Mouse (Mus musculus): Measurements from ENCODE around the gene Erc1.

DNA sequence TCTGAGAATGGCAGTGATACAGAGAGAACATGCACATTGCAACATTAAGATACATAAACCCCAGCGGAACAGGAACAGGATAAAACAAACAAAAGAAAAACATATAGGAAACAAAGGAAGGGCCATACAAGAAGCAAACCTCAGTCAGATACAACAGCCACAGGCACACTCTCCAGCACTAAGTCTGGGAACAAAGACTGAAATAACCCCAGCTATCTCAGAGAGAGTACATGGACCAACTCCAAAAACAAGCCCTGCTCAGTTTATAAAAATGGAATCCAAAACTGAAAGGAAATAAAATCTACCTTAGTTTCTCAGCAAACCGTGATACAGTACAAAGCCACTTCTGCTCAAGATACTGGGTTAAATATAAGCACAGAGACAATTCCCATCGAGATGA lies 107.4 kb downstream of the Erc1 start:
- TF ChIP-seq POLR2A (IDR thresholded peaks at IDR 0.05; ENCODE audit: borderline replicate concordance, extremely low read depth, low read depth, low read length) (no peak), CTCF (IDR thresholded peaks at IDR 0.05; ENCODE audit: insufficient read depth, low read length) (no peak)

All from lung, adult 2 months (tissue).